19 mouse cellular contexts compared by ENCODE assay signal in genomic region chr7:75597840-75598239, GRCm38 (mm10).
"Had no signal": no experiment of that assay in that cellular context is flagged by ENCODE, and none has a peak within 500 bp of the region (broad histone marks: within the 10 kb centered on the region; RNA-seq: fewer than 3 reads in every experiment).

No protein-coding gene starts in this region.

- DNase-seq: kidney, adult 11 months; kidney, adult 8-10 months; kidney, postnatal 10 days; kidney, postnatal 36 days; layer of hippocampus, postnatal 36 days; lung, adult 18-20 months; lung, postnatal 10 days; lung, postnatal 36 days; retina, postnatal 1 day; right cerebral cortex, postnatal 25 days; spleen, adult 18-20 months; thymus, postnatal 36 days had no signal

- H3K9me3 ChIP-seq: kidney, embryonic 15.5 days; lung, embryonic 15.5 days; midbrain, embryonic 12.5 days; midbrain, embryonic 15.5 days; neural tube, embryonic 12.5 days; stomach, embryonic 15.5 days had no signal

- H3K36me3 ChIP-seq: lung, embryonic 15.5 days; midbrain, embryonic 12.5 days; midbrain, embryonic 15.5 days; neural tube, embryonic 12.5 days; stomach, embryonic 15.5 days had no signal

- H3K27ac ChIP-seq: kidney, embryonic 15.5 days; left cerebral cortex, adult 2 months; lung, embryonic 15.5 days; midbrain, embryonic 12.5 days; midbrain, embryonic 15.5 days; neural tube, embryonic 12.5 days; stomach, embryonic 15.5 days had no signal

- H3K9ac ChIP-seq: kidney, embryonic 15.5 days; lung, embryonic 15.5 days; midbrain, embryonic 12.5 days; midbrain, embryonic 15.5 days; neural tube, embryonic 12.5 days; stomach, embryonic 15.5 days had no signal

- H3K4me1 ChIP-seq: kidney, embryonic 15.5 days; midbrain, embryonic 12.5 days; midbrain, embryonic 15.5 days; neural tube, embryonic 12.5 days; stomach, embryonic 15.5 days had no signal

- ATAC-seq: midbrain, embryonic 15.5 days had no signal

- H3K4me2 ChIP-seq: kidney, embryonic 15.5 days; lung, embryonic 15.5 days; midbrain, embryonic 12.5 days; midbrain, embryonic 15.5 days; neural tube, embryonic 12.5 days; stomach, embryonic 15.5 days had no signal

- H3K27me3 ChIP-seq: kidney, embryonic 15.5 days; lung, embryonic 15.5 days; midbrain, embryonic 12.5 days; midbrain, embryonic 15.5 days; neural tube, embryonic 12.5 days; stomach, embryonic 15.5 days had no signal

- H3K4me3 ChIP-seq: kidney, embryonic 15.5 days; left cerebral cortex, adult 2 months; lung, embryonic 15.5 days; midbrain, embryonic 12.5 days; midbrain, embryonic 15.5 days; neural tube, embryonic 12.5 days; stomach, embryonic 15.5 days had no signal
